Mouse (Mus musculus): ENCODE results near the gene Cercam. TPM values are rescaled to one million over a fixed set of nuclear protein-coding genes. Genes with fewer than 3 reads are reported as not detected.
"Not testable (repeated sequence)": the region's sequence is repeated elsewhere in the genome, so short reads cannot be mapped to it uniquely, and the experiment has no call there.

Gene Cercam
- total and polyA plus RNA-seq, 3 experiments: 5.3 to 25.3 (median 19.1) TPM

- DNase-seq: no peak
Measured at GRCm38 (mm10) chr2:29853736-29854135, 15.2 kb upstream of the Cercam start.

- no peak for DNase-seq
Measured at GRCm38 (mm10) chr2:29855585-29856210, 13.3 kb upstream of the Cercam start.

GRCm38 (mm10) chr2:29856451-29857260, 12.3 kb upstream of the Cercam start:
- no peak for DNase-seq

GRCm38 (mm10) chr2:29857341-29857740, 11.6 kb upstream of the Cercam start:
- no peak for DNase-seq

- DNase-seq: no peak
Measured at GRCm38 (mm10) chr2:29857967-29858366, 11.0 kb upstream of the Cercam start.

- DNase-seq: no peak
Measured at GRCm38 (mm10) chr2:29858748-29859473, 10.1 kb upstream of the Cercam start.

GRCm38 (mm10) chr2:29865125-29865524, 3.8 kb upstream of the Cercam start:
- no peak for DNase-seq

GRCm38 (mm10) chr2:29869646-29870451, 885 bp downstream of the Cercam start:
- DNase-seq: no peak

- peak; percentile 32 for DNase-seq
Measured at GRCm38 (mm10) chr2:29872581-29873295, 3.8 kb downstream of the Cercam start.

GRCm38 (mm10) chr2:29873801-29874200, 4.8 kb downstream of the Cercam start:
- DNase-seq: no peak

GRCm38 (mm10) chr2:29878061-29878460, 9.1 kb downstream of the Cercam start:
- no peak for DNase-seq

GRCm38 (mm10) chr2:29879191-29879590, 10.2 kb downstream of the Cercam start:
- peak; percentile 29 for DNase-seq

GRCm38 (mm10) chr2:29879964-29880830, 11.2 kb downstream of the Cercam start:
- DNase-seq: peak; percentile 90

GRCm38 (mm10) chr2:29886659-29887292, 17.8 kb downstream of the Cercam start:
- DNase-seq: not testable (repeated sequence)

GRCm38 (mm10) chr2:29889066-29889944, 20.3 kb downstream of the Cercam start, which contains the start of gene Odf2:
Odf2 (plus strand) TSS chr2:29889221.
- peak; percentile 100 for DNase-seq

GRCm38 (mm10) chr2:29889991-29890833, 21.2 kb downstream of the Cercam start:
- DNase-seq: peak; percentile 93

GRCm38 (mm10) chr2:29891773-29892172, 22.8 kb downstream of the Cercam start:
- DNase-seq: no peak

- no peak for DNase-seq
Measured at GRCm38 (mm10) chr2:29896071-29896470, 27.1 kb downstream of the Cercam start.

All from adrenal gland, adult 2 months (tissue).